Mouse (Mus musculus): ENCODE measurements around the gene Prmt8.

DNA sequence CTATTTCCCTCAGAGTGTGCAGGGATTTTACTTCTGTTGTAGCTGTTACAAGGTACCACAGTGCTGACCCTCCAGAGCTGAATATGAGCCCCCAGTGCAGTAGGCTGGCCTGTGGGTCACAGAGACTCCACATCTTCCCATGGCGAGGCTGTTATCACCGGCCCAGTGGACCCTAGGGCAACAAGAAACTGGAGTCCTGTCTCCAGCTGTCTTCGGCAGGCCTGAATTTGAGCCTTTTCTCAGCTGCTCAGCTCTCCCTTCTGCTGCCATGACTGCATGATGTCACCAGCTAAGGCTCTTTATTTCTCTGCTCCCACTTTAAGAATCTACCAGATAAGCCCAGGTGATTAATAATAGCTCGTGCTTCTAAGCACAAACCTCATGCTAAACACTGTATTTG lies 11.0 kb downstream of the Prmt8 start:
- TF ChIP-seq POLR2A (IDR thresholded peaks at IDR 0.05; ENCODE audit: low read depth, low read length) (no peak), CTCF (IDR thresholded peaks at IDR 0.05; ENCODE audit: extremely low read depth, insufficient read depth, insufficient read length, insufficient replicate concordance) (no peak)
